Mouse (Mus musculus) CH12F3 (cell line): ENCODE measurements around the gene Asl.
"Not testable (repeated sequence)": the region's sequence is repeated elsewhere in the genome, so short reads cannot be mapped to it uniquely, and the experiment has no call there.

Source experiments
- in situ Hi-C: fragments of 300-500 bp; cut with MboI; formaldehyde crosslinking; loops from 2 replicates; pipeline ENCODE4 v1.14.3; 2020; ENCODE audit warnings: low sequenced_read_pairs

The Asl gene

GRCm38 (mm10) chr5:130046589-130046988, 17.5 kb upstream of the Asl start:
- in situ Hi-C loops: no loop called here

DNA sequence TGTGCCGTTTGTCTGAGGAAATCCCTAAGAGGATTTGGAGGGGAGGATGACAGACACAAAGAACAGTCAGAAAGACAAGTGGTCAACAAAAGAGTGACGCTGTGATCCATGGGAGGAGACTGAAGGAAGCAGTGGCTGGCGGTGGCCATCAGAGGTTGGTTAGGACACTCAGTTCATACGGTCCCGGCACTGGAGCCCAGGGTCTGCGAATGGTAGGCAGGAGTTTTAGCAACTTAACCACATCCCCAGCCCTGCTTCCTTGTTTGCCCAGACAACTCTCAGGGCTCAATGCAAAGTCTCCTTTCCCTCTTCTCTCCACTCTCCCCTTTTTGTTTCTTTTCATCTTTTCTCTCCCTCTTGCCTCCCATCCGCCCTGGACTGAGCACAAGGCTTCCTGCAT, 17.1 kb upstream of the Asl start:
- in situ Hi-C loops: no loop called here

- in situ Hi-C loops: no loop called here
These were observed 15.2 kb upstream of the Asl start for GRCm38 (mm10) chr5:130044201-130044695.

DNA sequence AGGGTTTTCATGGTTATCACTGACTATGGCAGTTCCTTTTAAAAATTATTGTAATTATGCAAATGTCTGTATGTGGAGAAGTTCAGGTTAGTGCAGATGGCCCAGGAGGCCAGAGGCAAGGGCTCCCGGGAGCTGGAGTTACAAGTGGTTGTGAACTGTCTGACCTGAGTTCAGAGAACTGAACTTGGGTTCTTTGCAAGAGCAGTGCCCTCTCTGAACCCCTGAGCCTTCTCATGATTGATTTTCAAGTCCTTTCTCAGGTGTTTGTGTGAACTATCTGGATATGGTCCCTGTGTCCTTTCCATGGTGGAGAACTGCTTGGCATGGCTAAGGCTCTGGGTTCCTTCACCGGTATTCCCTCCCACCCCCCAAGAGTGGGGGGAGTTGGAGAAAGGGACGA, 14.7 kb upstream of the Asl start:
- in situ Hi-C loops: no loop called here

GRCm38 (mm10) chr5:130041262-130041661, 12.2 kb upstream of the Asl start:
- in situ Hi-C loops: no loop called here

DNA sequence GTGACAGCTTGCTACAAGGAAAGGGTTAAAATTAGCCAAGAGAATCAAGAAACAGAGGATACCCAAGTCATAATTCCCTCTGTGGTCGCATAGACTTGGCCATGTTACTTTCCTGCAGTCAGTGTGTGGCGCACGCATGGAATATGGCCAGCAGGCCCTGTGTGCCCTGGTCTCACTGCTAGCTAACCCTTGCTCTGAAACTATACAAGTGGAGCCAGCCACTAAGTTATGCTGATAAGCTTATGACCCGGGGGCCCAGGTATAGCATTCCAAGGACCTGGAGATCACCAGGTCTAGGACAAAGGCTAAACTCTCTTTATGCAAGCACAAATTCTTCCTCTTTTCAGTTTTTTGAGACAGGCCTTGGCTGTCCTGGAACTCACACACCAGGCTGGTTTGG, 11.8 kb upstream of the Asl start:
- in situ Hi-C loops: no loop called here

GRCm38 (mm10) chr5:130037752-130038455, 8.9 kb upstream of the Asl start:
- in situ Hi-C loops: no loop called here

- in situ Hi-C loops: not testable (repeated sequence)
These were observed 7.3 kb upstream of the Asl start for GRCm38 (mm10) chr5:130036300-130036699.

- in situ Hi-C loops: no loop called here
These were observed 4.8 kb upstream of the Asl start for GRCm38 (mm10) chr5:130033869-130034268.

GRCm38 (mm10) chr5:130031410-130032390, 2.7 kb upstream of the Asl start:
- in situ Hi-C loops: no loop called here

GRCm38 (mm10) chr5:130027696-130028095, 1.4 kb downstream of the Asl start:
- in situ Hi-C loops: no loop called here

DNA sequence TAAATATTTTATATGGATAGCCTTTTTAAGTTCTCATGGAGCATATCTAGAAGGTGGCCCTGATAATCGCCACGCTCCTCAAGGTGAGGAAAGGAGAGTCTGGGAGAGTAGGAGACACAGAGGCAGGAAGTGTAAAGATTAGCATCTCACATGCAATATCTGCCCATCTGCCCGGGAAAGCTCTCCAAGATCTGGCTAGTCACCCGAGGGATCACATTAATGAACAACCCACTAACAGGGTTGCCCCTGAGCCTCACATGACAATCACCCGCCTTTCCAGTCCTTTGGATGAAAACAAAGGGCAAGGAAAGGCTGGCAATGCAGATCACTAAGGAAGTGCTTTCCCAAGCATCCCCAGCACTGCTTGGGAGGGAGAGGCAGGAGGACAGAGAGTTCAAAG, 1.9 kb downstream of the Asl start:
- in situ Hi-C loops: no loop called here

- in situ Hi-C loops: no loop called here
These were observed 5.1 kb downstream of the Asl start for GRCm38 (mm10) chr5:130023767-130024539.

DNA sequence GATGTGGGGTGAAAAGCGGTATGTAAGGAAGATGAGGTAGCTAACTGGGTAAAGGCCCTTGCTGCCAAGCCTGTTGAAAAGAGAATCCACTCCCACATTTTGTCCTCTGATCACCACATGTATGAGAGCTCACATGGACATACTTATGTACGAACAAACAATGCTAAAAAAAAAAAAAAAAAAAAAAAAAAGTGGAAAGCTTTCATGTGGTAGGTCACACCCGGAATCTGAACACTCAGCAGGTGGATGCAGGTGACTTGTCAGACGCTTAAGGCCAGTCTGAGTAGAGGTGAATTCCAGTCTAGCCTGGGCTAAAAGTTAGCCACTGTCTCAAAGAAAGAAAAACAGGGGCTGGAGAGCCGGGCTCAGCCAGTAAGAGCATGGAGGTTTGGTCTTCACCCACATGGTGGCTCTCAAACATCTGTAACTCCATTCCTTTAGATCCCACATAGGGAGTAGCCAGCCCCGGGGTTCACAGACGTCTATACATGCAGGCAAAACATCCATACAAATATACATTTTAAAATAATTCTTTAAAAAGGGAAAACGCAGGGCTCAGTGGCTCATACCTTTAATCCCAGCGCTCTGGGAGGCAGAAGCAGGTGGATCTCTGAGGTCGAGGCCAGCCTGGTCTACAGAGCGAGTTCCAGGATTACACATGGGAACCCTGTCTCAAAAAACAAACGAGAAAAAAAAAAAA, 5.8 kb downstream of the Asl start:
- in situ Hi-C loops: no loop called here

GRCm38 (mm10) chr5:130022366-130022765, 6.7 kb downstream of the Asl start:
- in situ Hi-C loops: no loop called here

- in situ Hi-C loops: no loop called here
These were observed 7.6 kb downstream of the Asl start for GRCm38 (mm10) chr5:130021361-130021966.

DNA sequence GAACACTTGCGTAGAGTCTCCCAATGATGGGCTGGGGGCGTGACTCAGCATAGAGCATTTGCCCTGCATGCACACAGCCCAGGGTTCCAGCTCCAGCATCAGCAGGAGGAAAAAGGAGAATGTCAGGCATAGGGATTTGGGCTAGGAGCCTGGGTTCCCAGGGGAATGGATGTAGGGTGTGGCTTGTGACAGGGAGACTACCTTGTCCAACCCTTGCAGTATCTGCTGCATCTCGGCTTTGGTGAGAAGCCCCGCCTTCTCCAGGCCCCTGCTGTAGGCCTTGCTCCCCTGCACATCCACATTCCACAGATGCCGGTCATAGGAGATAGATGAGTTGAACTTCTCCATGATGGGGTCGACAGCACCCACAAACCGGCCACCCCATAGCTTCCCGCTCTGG, 9.6 kb downstream of the Asl start:
- in situ Hi-C loops: no loop called here

DNA sequence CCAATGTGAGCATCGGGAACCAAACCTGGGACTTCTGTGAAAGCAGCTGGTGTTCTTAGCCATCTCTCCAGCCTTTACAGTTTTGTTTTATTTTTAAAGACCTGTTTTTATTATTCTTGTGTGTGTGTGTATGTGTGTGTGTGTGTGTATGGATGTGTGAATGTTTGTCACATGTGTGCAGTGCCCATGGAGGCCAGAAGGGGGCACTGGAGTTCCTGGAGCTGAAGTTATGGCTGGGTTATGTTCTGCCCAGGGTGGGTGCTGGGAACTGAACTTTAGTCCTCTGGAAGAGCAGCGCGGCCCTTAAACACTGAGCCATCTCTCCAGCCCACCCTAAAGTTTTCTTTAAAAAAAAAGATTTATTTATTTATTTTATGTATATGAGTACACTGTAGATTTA, 13.9 kb downstream of the Asl start:
- in situ Hi-C loops: no loop called here

DNA sequence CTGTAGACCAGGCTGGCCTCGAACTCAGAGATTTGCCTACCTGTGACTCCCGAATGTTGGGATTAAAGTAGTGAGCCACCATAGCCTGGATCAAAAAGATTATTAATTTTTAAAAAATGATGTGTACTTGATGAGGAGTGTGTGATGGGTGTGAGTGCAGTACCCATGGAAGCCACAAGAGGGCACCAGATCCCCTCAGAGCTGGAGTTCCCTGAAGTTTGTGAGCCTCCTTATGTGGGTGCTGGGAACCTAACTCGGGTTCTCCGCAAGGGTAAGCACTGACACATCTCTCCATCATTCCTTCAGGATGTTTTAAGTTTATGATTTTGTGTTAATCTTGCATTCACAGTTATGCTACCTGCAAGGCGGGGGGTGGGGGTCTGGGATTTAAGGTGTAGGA, 18.1 kb downstream of the Asl start:
- in situ Hi-C loops: no loop called here

DNA sequence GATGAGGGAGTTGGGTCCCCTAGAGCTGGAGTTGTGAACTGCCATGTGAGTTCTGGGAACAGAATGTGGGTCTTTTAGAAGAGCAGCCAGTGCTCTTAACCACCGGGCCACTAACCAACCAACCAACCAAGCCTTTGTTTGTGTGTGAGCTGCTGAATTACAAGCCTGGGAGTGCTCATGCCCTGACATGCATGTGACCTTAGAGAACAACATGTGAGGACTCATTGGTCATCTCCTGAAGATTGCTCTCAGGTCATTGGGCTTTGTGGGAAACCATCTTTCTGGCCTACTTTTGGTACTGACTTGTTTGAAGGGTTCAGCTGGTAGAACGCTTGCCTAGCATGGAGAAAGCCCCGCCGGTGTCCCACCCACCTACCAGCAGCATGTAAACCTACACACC, 19.3 kb downstream of the Asl start:
- in situ Hi-C loops: no loop called here
